Mouse (Mus musculus) midbrain, embryonic 10.5 days (tissue): ENCODE measurements around the gene Musk. TPM values are rescaled to one million over a fixed set of nuclear protein-coding genes. Genes with fewer than 3 reads are reported as not detected.
"Not testable (repeated sequence)": the region's sequence is repeated elsewhere in the genome, so short reads cannot be mapped to it uniquely, and the experiment has no call there.

Source experiments
- DNase-seq: peaks from one replicate; pipeline ENCODE4 v3.0.0-alpha.2; 2017; ENCODE audit warnings: low spot score
- H3K27ac ChIP-seq: fragments of 300-500 bp; sonication (generic); replicated peaks from 2 replicates; pipeline ENCODE4 v1.5.1; 2016; ENCODE audit warnings: mild to moderate bottlenecking
- H3K27me3 ChIP-seq: fragments of 300-500 bp; sonication (generic); 2 replicates; pipeline ENCODE4 v1.6.1; 2016; ENCODE audit warnings: low read depth, mild to moderate bottlenecking; ENCODE audit not compliant: poor library complexity, severe bottlenecking
- H3K36me3 ChIP-seq: fragments of 300-500 bp; sonication (generic); 2 replicates; pipeline ENCODE4 v1.6.1; 2016; ENCODE audit warnings: mild to moderate bottlenecking, moderate library complexity
- H3K4me1 ChIP-seq: fragments of 300-500 bp; sonication (generic); 2 replicates; pipeline ENCODE4 v1.6.1; 2016
- H3K4me3 ChIP-seq: fragments of 300-500 bp; sonication (generic); 2 replicates; pipeline ENCODE4 v1.5.1; 2016; ENCODE audit warnings: mild to moderate bottlenecking, moderate library complexity
- H3K9me3 ChIP-seq: fragments of 300-500 bp; sonication (generic); replicated peaks from 2 replicates; pipeline ENCODE4 v1.6.1; 2016; ENCODE audit warnings: mild to moderate bottlenecking
- WGBS: fragments of 180-500 bp; shearing (Covaris S2); methylation state at CpG from one replicate; pipeline ENCODE4 v1.1.7; 2016; 5-methylcytosine and 5-hydroxymethylcytosine counted together
- polyA plus RNA-seq: library from polyadenylated mRNA; unstranded; fragments of >200 nt; fragmentation: Nextera tagmentation; extraction: Ambion mirVana; gene quantifications from 2 replicates; pipeline ENCODE4 v1.2.1, GENCODE M21; 2016

Gene Musk
- 0.07 TPM in 1 of 2 replicates, not detected in the other for polyA plus RNA-seq

GRCm38 (mm10) chr4:58285687-58286086 is at the start of gene Musk:
Gene Musk (plus strand): TSS chr4:58285960.
- WGBS, result 59% methylated on average over 11 of the region's 11 CpGs
- H3K4me1 ChIP-seq, result no peaks in the 10 kb centered on the region
- no peak within 1 kb of the TSS for H3K27ac ChIP-seq
- H3K27me3 ChIP-seq, result no peaks in the 10 kb centered on the region
- no peaks in the 10 kb centered on the region for H3K9me3 ChIP-seq
- H3K36me3 ChIP-seq, result no peaks in the 10 kb centered on the region
- no peak for DNase-seq
- no peak within 1 kb of the TSS for H3K4me3 ChIP-seq

- 0 out of 2 replicates have a peak, but pooled peaks cover 4% of the 10 kb centered on the region for H3K9me3 ChIP-seq
- DNase-seq, result no peak
- H3K4me3 ChIP-seq, result no peak overlapping the region
- H3K36me3 ChIP-seq, result no peaks in the 10 kb centered on the region
- no peak overlapping the region for H3K27ac ChIP-seq
- 84% methylated on average over 7 of the region's 7 CpGs for WGBS
- no peaks in the 10 kb centered on the region for H3K27me3 ChIP-seq
- no peaks in the 10 kb centered on the region for H3K4me1 ChIP-seq
These were observed 45.3 kb upstream of the Musk start for GRCm38 (mm10) chr4:58240416-58240815.

GRCm38 (mm10) chr4:58245544-58245943 is 40.2 kb upstream of the Musk start:
- DNase-seq, result no peak
- no peaks in the 10 kb centered on the region for H3K36me3 ChIP-seq
- no peaks in the 10 kb centered on the region for H3K27me3 ChIP-seq
- H3K4me3 ChIP-seq, result no peak overlapping the region
- H3K4me1 ChIP-seq, result no peaks in the 10 kb centered on the region
- H3K27ac ChIP-seq, result no peak overlapping the region
- H3K9me3 ChIP-seq, result no peaks in the 10 kb centered on the region
- WGBS, result 94% methylated on average over 1 of the region's 1 CpGs

- no peak for DNase-seq
- H3K4me1 ChIP-seq, result no peaks in the 10 kb centered on the region
- no peaks in the 10 kb centered on the region for H3K9me3 ChIP-seq
- no peaks in the 10 kb centered on the region for H3K36me3 ChIP-seq
- no peaks in the 10 kb centered on the region for H3K27me3 ChIP-seq
- WGBS, result 88% methylated on average over 3 of the region's 3 CpGs
- no peak overlapping the region for H3K27ac ChIP-seq
- H3K4me3 ChIP-seq, result no peak overlapping the region
These were observed 33.4 kb upstream of the Musk start for GRCm38 (mm10) chr4:58252381-58252780.

GRCm38 (mm10) chr4:58253410-58253809 is 32.4 kb upstream of the Musk start:
- no peak for DNase-seq
- Histone ChIP-seq H3K4me3 (no peak overlapping the region), H3K9me3 (no peaks in the 10 kb centered on the region), H3K4me1 (no peaks in the 10 kb centered on the region), H3K27me3 (no peaks in the 10 kb centered on the region), H3K36me3 (no peaks in the 10 kb centered on the region), H3K27ac (no peak overlapping the region)
- 42% methylated on average over 5 of the region's 5 CpGs for WGBS

- H3K4me1 ChIP-seq, H3K36me3 ChIP-seq, H3K4me3 ChIP-seq, H3K27me3 ChIP-seq, H3K27ac ChIP-seq, DNase-seq, H3K9me3 ChIP-seq: not testable (repeated sequence)
- 93% methylated on average over 21 of the region's 21 CpGs for WGBS
These were observed 25.0 kb upstream of the Musk start for GRCm38 (mm10) chr4:58260767-58261166.

- Histone ChIP-seq H3K36me3 (no peaks in the 10 kb centered on the region), H3K4me1 (no peaks in the 10 kb centered on the region), H3K27ac (no peak overlapping the region), H3K4me3 (no peak overlapping the region), H3K9me3 (no peaks in the 10 kb centered on the region), H3K27me3 (no peaks in the 10 kb centered on the region)
- WGBS, result 67% methylated on average over 7 of the region's 7 CpGs
- no peak for DNase-seq
These were observed 19.5 kb upstream of the Musk start for GRCm38 (mm10) chr4:58266294-58266693.

GRCm38 (mm10) chr4:58268897-58269542 is 16.7 kb upstream of the Musk start:
- Histone ChIP-seq H3K36me3 (no peaks in the 10 kb centered on the region), H3K27me3 (no peaks in the 10 kb centered on the region), H3K4me1 (peaks cover 9% of the 10 kb centered on the region; the same call in 1 of the 2 replicates), H3K4me3 (no peak overlapping the region), H3K27ac (no peak overlapping the region), H3K9me3 (no peaks in the 10 kb centered on the region)
- no peak for DNase-seq
- WGBS, result 86% methylated on average over 4 of the region's 4 CpGs

- Histone ChIP-seq H3K27me3 (no peaks in the 10 kb centered on the region), H3K27ac (no peak overlapping the region), H3K9me3 (no peaks in the 10 kb centered on the region), H3K4me1 (peaks cover 9% of the 10 kb centered on the region; the same call in 1 of the 2 replicates), H3K4me3 (no peak overlapping the region), H3K36me3 (no peaks in the 10 kb centered on the region)
- 97% methylated on average over 2 of the region's 2 CpGs for WGBS
- no peak for DNase-seq
These were observed 15.8 kb upstream of the Musk start for GRCm38 (mm10) chr4:58269961-58270360.

- peaks cover 9% of the 10 kb centered on the region; the same call in 1 of the 2 replicates for H3K4me1 ChIP-seq
- no peak overlapping the region for H3K27ac ChIP-seq
- WGBS, result 96% methylated on average over 1 of the region's 1 CpGs
- no peak overlapping the region for H3K4me3 ChIP-seq
- DNase-seq, result no peak
- H3K27me3 ChIP-seq, result no peaks in the 10 kb centered on the region
- no peaks in the 10 kb centered on the region for H3K9me3 ChIP-seq
- H3K36me3 ChIP-seq, result no peaks in the 10 kb centered on the region
These were observed 14.8 kb upstream of the Musk start for GRCm38 (mm10) chr4:58270956-58271355.

GRCm38 (mm10) chr4:58271504-58272162 is 14.1 kb upstream of the Musk start:
- Histone ChIP-seq H3K9me3 (no peaks in the 10 kb centered on the region), H3K36me3 (no peaks in the 10 kb centered on the region), H3K27me3 (no peaks in the 10 kb centered on the region), H3K27ac (no peak overlapping the region), H3K4me1 (peaks cover 9% of the 10 kb centered on the region; the same call in 1 of the 2 replicates), H3K4me3 (no peak overlapping the region)
- no peak for DNase-seq
- 69% methylated on average over 10 of the region's 10 CpGs for WGBS

GRCm38 (mm10) chr4:58275261-58275895 is 10.4 kb upstream of the Musk start:
- 83% methylated on average over 8 of the region's 8 CpGs for WGBS
- Histone ChIP-seq H3K36me3 (no peaks in the 10 kb centered on the region), H3K4me3 (no peak overlapping the region), H3K9me3 (no peaks in the 10 kb centered on the region), H3K27me3 (no peaks in the 10 kb centered on the region), H3K27ac (no peak overlapping the region), H3K4me1 (peaks cover 9% of the 10 kb centered on the region; the same call in 1 of the 2 replicates)
- DNase-seq, result no peak

GRCm38 (mm10) chr4:58278368-58278767 is 7.4 kb upstream of the Musk start:
- H3K36me3 ChIP-seq, result no peaks in the 10 kb centered on the region
- DNase-seq, result no peak
- no peak overlapping the region for H3K4me3 ChIP-seq
- no peaks in the 10 kb centered on the region for H3K4me1 ChIP-seq
- no peak overlapping the region for H3K27ac ChIP-seq
- no peaks in the 10 kb centered on the region for H3K9me3 ChIP-seq
- WGBS, result 94% methylated on average over 6 of the region's 6 CpGs
- H3K27me3 ChIP-seq, result no peaks in the 10 kb centered on the region
